Mouse (Mus musculus) brain, adult 2 months (tissue): ENCODE results near the gene Itpr2.
A peak's percentile ranks its signal among the peaks of the same experiment; 100 is the strongest.

Experiments
- DNase-seq: peaks from one replicate; pipeline ENCODE4 v3.0.0; 2011; ENCODE audit warnings: low read depth, low spot score

Gene Itpr2

DNA sequence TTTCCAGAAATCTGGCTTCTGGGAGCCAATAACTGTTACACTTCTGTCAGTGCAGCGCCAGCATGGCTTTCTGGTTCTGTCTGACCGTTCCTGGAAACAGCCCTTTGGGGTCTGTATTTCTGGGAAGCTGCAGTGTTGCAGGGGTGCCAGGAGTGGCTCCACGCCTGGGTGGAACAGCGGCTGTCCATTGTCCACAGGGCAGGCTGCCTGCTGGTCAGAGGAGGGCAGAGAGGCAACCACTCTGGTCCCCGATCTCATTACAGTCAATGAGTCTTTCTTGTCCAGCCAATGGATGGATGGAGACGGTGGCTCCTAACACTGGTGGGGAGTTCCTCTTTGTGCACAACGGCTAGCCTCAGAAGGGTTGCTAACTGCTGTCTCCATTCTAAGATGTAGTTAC lies 150.2 kb downstream of the Itpr2 start:
- no peak for DNase-seq

DNA sequence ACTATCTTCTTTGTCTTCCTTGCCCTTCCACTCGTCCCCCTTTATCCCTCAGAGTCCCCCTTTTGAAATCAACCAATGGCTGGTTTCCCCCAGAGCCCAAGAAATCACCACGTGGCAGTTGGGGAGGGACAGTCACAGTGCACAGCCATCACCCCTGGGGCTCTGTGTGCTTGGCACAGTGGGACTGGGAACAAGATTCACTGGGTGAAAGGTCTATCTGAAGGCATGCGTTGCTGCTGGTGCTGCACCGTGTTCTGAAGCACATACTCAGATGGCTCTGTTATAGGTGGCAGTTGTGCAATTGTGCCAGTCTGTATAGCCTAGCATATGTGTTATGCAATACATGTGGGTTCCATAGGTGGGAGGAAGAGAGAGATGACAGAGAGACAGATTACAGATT lies 154.5 kb downstream of the Itpr2 start:
- no peak for DNase-seq

DNA sequence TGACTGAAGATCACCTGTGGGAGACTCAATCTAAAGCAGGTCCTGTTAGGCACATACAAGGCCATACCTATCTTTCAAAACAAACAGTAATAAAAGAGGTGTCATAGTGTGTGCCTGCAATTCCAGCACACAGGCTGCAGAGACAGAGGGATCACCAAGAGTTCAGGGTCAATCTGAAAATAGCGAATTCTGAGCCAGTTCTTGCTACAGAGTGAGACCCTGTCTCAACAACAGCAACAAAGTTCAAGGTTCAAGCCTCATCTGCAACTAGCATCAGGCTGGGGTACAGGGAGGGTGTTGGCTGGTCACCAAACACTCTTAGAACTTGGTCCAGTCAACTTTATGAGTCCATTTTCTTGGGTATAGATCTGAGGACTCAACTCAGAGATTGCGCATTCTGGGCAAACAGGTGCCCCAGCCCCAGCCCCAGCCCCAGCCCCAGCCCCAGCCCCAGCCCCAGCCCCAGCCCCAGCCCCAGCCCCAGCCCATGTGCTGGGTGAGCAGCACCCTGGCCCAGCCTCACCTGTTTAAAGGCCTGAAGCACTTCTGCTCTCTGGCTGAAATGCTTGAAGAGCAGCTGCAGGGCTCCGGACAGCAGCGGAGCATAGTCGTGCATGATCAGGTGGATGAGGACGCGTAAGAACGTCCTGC lies 155.4 kb downstream of the Itpr2 start:
- no peak for DNase-seq

DNA sequence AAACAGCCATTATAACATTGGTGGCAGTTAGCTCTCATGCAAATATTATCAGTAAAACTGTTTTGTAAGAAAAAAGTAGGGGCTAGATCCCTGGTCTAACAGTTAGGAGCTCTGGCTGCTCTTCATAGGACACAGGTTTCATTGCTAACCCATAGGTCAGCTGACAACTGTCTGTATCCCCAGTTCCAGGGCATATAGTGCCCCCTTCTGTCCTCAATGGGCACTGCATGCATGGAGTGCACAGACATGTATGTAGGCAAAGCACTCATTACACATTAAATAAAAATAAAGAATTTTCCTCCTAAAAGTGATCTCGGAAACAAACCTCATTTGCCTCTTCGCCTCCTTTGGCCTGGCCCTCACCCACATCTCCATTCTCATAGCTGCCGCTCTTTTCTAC lies 157.3 kb downstream of the Itpr2 start:
- peak; percentile 26 for DNase-seq

DNA sequence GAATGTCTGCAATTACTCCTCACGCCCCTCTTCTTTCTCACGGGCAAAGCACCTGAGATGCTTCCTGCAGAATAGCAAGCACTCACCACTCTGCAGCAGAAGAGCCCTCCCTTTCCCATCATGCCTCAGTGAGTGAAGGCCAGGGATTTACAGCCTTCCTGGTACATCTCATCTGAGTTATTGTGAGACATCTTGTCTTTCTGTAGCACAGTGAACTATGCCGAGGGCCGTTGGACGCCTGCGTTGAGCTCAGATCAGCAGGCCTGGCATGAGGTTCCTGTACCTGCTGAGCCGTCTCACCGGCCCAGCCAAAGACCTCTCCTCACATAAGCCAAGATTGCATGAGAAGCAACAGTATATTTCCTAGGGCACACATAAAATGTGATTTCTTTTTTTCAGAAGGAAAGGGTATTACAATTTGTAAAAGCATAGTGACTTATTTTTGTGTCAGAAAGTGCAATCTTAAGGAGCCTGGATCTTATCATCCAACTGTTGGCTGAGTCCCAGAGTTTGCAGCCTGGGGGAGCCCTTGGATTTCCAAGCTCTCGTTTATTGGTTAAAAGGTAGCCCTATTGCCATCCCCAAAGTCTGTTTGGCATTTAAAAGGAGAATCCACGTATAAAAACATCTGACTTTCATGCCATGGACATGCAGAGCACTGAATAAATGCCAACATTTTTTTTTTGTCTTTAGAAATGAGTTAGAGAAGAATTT lies 158.2 kb downstream of the Itpr2 start:
- peak; percentile 27 for DNase-seq

DNA sequence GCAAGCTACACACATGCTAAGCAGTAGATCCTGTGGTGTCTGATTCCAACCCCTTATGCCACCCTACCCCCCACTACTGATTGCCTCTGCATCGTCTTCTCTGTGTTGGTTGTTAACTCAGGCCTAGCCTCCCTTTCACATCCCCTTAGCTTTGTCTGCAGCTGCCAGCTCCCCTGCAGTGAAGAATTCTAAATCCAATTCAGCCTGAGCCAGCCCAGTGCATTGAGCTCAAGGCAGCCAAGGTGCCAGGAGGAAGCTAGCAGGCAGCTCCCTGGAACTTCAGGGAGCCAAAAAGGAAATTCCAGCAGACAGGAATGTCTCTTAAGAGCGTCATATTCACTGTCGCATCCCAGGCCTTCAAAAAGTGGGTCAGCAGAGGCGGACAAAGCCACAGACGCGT lies 159.0 kb downstream of the Itpr2 start:
- DNase-seq, result peak; percentile 74

DNA sequence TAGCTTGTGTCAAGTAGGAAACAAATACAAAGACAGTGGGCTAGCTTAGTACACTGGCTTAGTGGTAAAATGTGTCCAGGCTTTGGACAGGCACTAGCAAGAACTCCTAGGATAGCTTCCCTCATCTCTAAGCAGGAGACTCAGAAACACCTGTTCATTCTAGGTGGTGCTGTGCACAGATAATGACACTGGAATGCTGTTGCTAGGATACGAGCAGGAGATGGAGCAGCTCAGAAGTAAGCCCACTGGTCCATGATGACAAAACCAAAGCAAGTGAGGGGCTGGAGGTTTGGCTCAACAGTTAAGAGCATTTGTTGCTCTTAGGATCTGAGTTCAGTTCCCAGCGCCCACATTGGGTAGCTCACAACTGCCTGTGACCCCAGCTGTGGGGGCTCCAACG lies 160.1 kb downstream of the Itpr2 start:
- peak; percentile 23 for DNase-seq

DNA sequence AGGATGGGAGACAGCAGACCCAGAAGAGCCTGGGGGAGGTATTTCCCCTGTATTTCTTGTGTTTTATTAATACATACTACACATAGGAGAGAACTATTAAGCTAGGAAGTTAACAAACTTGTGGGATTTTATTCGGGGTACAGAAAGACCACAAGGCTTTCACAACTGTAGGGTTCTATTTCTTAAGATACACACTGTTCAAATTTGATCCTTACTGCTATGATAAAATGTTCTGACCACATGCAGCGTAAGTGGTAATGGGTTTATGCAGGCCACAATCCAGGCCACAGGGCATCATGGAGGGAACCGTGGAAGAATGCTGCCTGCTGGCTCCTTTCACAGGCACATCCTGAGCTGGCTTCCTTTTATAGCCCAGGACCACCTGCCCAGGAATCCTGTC lies 160.6 kb downstream of the Itpr2 start:
- DNase-seq, result no peak

DNA sequence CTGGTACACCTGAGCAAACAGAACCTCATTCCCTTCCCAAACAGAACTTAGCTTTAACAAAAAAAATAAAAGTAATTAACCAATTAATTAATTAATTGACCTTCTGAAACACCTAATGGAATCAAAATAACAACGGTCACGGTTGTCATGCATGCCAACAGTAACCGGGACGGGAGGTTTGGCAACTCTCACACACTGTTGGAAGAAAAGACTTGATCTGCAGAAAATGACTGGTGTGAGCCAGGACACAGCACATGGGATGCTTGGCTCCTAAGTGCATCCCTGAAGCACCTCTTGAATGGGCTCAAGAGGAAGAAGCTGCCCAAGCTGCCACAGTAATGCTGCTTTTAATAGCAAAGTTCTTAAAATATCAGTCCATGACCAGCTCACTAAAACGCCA lies 161.1 kb downstream of the Itpr2 start:
- DNase-seq, result no peak

DNA sequence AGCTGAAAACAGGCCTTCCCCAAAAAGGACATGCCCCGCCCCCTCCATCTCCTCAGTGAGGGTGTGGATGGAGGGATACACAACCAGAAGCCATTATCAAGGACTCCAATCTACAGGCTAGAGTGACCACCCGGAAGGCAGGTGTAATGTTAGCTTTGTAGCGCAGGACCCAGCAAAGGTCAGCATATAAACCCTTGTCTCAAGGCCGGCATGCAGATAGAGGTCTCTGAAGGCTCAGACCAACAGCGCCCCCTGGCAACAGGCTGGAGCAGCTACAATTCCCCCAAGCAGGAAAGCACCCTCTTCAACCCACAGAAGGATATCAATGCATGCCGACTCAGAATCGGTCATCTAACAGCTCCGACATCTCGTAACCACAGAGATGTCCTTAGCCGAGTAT lies 162.2 kb downstream of the Itpr2 start:
- DNase-seq, result peak; percentile 61

DNA sequence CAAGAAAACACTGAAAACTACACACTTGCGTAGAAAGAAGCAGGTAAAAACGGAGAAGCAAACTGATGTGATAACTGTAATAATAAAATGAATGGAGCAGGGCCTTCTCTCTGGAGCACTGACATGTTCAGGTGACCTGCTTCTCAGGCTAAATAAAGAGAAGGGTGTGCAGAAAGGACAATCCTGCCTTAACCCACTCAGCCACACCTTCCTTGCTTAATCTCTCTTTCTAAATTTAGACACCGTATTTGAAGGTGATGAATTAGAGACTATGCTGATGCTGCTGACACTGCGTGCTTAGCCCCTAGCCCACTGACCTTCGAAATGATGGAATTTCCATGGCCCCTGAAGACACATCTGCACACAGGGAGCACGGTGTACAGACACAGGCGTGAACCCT lies 164.8 kb downstream of the Itpr2 start:
- no peak for DNase-seq

DNA sequence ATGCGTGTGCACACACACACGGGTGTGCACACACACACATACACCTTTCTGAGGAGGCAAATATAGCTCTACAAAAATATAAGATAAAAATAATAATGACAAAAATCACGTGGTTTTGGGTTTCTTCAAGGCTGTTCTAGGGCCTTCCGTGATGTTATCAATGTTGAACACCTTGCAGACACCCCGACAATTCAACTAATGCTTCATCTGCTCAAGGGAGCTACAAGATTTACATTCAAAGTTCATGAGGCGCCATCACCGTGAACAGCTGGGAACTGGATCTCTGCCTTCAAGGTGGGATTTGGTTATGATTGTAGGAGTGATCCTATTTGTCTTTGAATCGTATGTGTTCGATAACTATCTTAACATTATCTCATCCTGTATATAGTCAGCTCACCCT lies 166.8 kb downstream of the Itpr2 start:
- no peak for DNase-seq

DNA sequence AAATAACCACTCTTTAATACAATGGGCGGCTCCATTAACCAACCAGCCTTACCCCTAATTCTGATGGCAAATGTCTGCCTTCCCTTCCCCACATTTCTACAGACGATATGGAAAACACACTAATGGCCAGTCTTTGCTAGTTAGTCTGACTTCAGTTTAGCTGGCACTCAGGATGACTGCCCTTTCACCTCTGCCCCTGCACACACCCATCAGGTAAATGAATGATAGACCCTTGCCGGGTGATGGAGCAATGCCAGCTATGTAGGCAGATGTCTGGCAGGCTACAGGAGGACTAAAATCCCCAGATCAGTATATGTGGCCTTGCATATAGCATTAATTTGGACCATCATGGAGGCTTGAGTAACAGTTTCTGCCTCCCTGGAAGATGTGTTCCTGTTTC lies 168.5 kb downstream of the Itpr2 start:
- no peak for DNase-seq

DNA sequence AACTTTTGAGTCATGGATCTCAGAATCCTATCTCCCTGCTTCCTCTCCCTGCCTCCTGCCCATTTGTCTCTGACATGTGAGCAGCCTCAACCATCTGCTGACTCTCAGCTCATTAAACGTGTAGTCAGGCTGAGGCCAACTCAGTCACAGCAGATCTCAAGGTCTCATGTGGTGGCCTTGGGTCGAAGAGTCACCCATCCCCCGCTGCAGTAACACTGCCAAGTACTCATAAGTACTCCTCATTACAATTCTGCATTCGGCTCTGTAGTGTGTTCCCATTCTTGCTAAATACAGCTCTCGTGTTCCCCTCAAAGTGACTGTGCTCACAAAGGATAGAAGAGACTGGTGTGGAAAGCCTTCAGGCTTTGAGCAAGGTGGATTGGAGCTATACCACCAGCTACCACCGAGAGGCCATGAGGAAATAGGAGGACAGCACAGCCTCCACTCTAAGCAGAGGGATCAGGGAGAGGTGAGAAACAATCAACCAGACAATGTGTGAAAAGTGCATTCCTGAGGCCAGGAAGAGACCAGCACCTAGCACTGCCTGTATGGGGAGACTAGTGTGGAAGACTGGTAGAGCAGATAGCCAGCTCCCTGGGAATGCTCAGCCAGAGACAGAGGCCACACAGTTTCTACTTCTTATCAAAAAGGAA lies 170.9 kb downstream of the Itpr2 start:
- DNase-seq, result peak; percentile 16

DNA sequence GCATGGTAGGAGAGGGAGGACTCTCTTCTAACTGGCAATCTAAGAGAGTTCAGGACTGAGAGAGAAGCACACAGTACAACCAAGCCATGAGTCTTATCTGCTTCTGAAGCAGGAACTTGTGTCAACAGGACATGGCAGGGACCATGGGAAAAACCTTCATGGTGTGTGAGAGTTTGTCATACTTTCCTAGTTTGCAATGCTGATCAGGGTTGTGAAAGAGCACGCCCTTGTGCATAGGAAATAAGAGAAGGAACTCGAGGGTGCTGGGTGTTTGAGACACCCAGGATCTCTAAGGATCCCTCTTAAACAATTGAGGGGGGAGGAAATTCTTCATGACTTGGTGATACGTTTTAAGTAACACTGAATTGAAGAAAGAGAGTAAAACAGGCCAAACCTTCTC lies 172.9 kb downstream of the Itpr2 start:
- no peak for DNase-seq

DNA sequence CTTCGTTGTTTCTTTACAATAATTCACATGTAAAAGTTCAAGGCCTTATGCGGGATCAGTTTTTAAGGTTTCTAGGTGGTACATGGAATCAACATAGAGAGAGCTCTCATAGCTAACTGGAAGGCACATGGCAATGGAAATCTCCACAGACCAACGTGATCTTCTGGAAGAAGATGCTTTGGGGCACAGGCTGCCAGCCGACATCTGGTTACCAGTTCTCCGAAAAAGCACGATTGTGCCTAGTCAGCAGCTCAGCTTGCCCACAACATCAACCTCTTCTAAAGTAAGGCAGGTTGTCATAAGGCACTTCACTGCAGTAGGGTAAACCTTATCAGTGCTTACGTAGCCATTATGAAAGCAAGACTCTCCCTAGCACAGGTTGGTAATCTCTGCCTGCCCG lies 175.4 kb downstream of the Itpr2 start:
- DNase-seq, result no peak

DNA sequence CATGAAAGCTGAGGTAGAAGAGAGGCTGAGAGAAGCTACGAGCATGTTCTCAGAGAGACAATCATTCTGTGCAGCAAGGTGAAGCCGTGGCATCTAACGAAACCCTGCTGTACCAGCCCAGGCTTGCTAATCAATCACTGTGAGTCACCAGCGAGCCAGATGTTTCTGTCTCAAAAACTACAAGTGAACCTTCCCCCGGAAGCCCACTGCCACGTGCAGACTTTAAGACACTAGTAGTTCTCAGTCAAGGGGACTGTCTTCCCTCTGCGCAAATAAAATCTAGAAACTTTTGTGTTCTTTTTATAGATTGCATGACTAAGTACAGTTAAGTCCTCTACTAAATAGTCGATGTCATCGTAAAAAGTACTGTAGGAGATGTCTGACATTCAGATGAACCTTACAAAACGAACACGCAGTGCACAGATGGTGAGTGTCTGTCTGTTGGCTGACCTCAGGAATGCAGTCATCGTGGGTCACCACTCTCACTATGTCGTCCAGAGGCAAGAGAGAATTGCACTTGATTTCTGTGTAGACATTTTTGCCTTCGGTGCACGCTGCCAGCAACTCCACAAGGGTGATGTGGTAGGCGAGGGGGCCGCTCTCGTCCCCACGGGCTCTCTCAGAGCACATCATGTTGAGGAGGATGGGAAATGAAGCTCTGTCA lies 177.3 kb downstream of the Itpr2 start:
- no peak for DNase-seq

DNA sequence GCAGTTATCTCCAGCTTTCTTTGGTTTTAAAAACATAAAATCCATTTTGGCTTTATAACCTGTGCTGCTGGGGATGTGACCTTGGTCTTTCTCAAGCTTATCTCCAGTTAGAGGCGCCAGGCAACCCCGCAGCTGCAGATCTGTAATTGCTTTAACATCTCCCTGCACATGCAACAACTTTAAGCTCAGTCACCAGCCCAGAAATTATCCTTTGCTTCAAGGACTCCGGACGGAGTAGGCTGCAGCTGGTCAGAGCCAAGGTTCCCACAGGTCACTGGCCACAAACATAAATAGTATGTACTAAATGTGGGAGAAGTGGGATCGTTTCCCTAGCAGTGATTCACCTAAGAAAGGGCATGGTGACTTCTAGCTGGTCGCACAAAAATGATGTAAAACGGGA lies 179.5 kb downstream of the Itpr2 start:
- no peak for DNase-seq

DNA sequence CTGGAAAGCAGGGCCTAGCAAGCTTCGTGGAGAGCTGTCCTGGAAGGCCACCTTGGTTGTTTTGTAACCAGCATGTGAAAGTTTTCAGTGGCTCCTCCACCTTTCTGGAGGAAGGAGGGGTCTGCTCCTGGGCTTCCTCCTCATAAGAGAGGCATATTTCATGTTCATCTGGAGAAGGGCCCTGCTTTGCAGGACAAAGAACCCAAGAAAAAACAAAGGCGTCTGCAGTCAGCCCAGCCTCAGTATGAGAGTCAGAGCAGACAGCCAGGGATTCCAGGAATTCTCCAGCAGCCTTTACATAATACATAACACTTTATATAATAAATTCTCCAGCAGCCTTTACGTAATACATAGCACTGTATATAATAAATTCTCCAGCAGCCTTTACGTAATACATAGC lies 180.1 kb downstream of the Itpr2 start:
- peak; percentile 45 for DNase-seq

DNA sequence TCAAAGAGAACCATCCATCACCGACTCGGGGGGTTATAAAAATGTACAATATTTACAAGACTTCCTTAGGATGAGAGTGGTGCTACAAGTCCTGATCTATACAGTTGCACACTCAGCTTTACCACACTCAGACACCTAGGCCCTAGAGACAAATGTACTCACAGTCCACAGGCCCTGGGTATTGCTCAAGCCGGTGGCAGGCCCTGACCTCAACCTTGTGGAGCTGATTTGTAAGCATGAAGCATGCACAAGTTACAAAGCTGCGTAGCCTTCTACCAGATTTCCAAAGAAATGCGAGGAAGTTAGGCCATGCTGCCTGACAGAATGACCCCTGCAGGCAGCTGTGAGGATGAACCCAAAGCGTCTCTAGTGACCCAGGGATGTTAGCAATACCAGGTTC lies 185.6 kb downstream of the Itpr2 start:
- no peak for DNase-seq

DNA sequence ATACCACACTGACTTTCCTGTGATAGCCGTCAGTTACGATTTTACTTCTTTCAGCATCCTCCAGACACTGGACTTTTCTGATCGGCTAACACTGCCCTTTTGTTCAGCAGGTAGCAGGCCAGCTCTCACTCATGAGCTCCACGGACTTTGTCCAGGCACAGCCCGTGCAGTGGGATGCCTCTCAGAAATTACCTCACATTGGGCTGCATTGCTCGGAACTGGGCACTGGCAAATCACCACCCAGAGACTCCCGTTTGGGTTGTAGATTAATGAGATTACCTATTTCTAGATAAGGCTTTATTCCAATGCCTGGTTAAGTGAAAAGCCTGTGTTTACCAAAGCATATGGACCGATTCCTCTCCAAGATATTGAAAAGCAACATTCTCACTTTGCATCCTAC lies 186.9 kb downstream of the Itpr2 start:
- no peak for DNase-seq

DNA sequence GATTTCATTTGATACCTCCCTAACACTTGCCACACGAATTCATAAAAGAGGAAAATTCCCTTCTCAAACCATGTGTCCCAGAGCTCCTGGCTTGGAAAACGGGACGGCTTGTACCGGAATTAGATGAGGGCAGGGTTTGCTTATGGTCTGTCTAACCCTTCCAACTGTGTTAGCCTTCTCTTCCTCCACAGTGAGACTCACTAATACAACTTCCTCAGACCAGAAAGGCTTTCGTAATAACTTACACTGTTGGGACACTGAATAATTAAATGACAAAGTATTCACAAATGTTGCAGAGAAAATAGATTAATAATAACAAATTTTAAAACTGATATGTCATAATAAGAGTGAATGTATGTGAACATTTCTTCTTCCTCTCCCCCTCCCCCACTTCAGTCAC lies 187.7 kb downstream of the Itpr2 start:
- no peak for DNase-seq

DNA sequence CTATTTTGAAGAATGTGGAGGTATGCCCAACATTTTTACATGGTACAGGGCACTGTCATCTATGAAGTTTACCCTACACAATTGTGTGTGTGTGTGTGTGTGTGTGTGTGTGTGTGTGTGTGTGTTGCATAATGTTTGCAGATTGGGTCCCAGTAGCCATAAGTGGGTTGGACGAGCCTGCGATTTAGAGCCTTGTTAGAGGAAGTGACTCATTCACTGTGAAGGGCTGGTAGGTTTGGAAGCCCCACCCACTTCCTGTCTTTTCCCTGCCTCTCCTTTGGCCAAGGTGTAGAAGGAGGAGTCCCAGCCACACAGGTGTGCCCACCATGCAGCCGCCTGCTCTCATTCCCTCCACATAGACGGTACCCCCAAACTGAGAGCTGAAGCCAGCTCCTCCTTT lies 188.6 kb downstream of the Itpr2 start:
- DNase-seq, result no peak
